Mouse (Mus musculus) lung, adult 2 months (tissue): ENCODE measurements around the gene Best1. TPM values are rescaled to one million over a fixed set of nuclear protein-coding genes. Genes with fewer than 3 reads are reported as not detected.

Source experiments
- DNase-seq: peaks from one replicate; pipeline ENCODE4 v3.0.0; 2022
- H3K4me1 ChIP-seq: fragments of 200-500 bp; 2 replicates; pipeline ENCODE4 v1.6.1; 2011; ENCODE audit warnings: low read length; ENCODE audit not compliant: control insufficient read depth, insufficient read depth
- H3K4me3 ChIP-seq: fragments of 200-500 bp; replicated peaks from 2 replicates; pipeline ENCODE3; 2011; ENCODE audit warnings: low read depth, mild to moderate bottlenecking, control low read depth, low read length; ENCODE audit errors: extremely low read depth
- CTCF ChIP-seq: fragments of 200-500 bp; IDR thresholded peaks from 2 replicates; pipeline ENCODE4 v1.5.1; 2011; ENCODE audit warnings: mild to moderate bottlenecking, low read length, control low read depth; ENCODE audit not compliant: insufficient read depth
- POLR2A ChIP-seq: fragments of 200-500 bp; IDR thresholded peaks from 2 replicates; pipeline ENCODE4 v1.6.1; 2011; ENCODE audit warnings: low read depth, mild to moderate bottlenecking, control low read depth, low read length, borderline replicate concordance; ENCODE audit errors: extremely low read depth
- WGBS: fragments of 180-500 bp; shearing (Covaris S2); methylation state at CpG from one replicate; pipeline ENCODE4 v1.1.7; 2018; 5-methylcytosine and 5-hydroxymethylcytosine counted together
- polyA plus RNA-seq: library from polyadenylated mRNA; depleted of rRNA; stranded (reverse); fragments of >200 nt; gene quantifications from 2 replicates; pipeline ENCODE4 v1.2.3, GENCODE M21; 2012

Gene Best1
- polyA plus RNA-seq, 1 experiment, result 3.1 TPM

DNA sequence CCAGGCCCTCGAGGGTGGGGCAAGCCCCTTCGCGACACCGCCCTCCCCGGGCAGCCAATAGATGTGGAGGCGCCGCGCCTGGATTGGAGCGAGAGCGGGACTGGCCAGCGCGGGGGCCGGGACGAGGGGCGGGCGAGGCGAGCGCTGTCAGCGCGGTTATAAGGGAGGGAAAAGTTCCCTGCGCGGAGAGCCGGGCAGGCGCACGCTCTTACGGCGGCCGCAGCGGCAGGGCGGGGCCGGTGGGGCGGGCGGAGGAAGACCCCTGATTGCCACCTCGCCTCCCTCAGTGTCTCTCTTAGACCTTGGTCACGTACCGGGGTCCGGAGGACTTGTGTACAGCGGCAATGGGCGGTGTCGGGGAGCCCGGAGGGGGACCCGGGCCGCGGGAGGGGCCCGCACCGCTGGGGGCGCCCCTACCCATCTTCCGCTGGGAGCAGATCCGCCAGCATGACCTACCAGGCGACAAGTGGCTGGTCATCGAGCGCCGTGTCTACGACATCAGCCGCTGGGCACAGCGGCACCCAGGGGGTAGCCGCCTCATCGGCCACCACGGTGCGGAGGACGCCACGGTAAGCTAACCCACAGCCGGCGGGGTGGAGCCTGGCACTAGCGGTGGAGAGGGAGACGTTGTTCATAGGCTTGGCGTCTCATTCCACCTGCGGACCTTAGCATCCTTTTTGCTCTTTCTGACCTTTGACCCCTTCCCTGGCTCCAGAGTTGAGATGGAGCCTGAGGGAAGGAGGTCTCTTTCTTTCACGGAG lies 40.1 kb upstream of the Best1 start, which contains the start of gene Fads3:
Gene Fads3, plus strand, starts transcription at position 182 of the 761 bp plus-strand sequence.
- H3K4me3 ChIP-seq, result peak within 1 kb of the TSS; percentile 61
- 1% methylated on average over 69 of the region's 69 CpGs for WGBS
- peaks cover 11% of the 10 kb centered on the region for H3K4me1 ChIP-seq
- DNase-seq, result peak; percentile 85
- TF ChIP-seq CTCF (no peak), POLR2A (peak; percentile 89)

DNA sequence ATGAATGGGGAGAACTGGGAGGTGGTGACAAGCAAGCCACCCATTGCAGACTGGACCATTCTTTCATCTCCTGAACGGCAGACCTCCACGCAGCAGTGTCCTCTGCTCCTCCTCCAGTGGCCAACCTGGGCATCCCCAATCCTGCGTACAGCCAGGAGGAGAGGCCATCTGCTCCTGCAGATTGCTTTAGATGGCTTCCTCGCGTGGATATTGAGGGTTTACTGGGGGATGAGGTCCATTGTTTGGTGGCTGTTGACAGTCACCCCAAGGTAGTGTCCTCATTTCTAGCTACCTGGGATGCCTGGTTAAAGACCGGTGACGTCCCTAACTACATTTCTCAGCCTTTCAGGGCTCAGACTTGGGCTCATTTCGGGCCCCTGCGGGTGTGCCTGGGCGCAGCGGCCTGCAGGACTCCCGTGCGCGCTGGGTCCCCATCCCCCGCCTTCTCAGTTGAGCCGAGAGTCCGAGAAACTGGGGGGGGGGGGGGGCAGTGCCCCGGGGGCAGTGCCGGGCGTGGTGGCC lies 39.5 kb upstream of the Best1 start:
- no peak for TF ChIP-seq CTCF
- TF ChIP-seq POLR2A, result no peak
- no peak overlapping the region for H3K4me3 ChIP-seq
- no peak for DNase-seq
- peaks cover 6% of the 10 kb centered on the region for H3K4me1 ChIP-seq
- 14% methylated on average over 19 of the region's 20 CpGs for WGBS

DNA sequence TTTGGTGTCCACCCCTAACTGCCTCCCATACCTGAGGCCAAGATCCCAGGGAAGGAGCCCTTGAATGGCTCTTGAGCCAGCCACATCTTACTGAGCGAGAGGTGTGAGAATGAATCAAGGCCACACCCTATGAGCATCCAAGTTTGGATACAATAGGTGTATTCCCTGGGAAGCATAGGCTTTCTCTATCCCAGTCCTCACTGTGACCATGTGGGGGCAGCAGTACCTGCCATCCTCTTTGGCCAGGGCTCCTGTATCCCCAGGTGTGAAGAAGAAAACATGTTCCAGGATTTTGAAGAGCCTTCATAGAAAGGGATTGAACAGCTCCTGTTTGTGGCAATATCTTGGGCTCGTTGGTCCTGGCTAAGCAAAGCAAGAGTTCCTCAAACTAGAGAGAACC lies 38.2 kb upstream of the Best1 start:
- DNase-seq, result peak; percentile 46
- H3K4me1 ChIP-seq, result peaks cover 6% of the 10 kb centered on the region
- WGBS, result 60% methylated on average over 2 of the region's 2 CpGs
- H3K4me3 ChIP-seq, result no peak overlapping the region
- no peak for TF ChIP-seq POLR2A
- TF ChIP-seq CTCF, result peak; percentile 47

DNA sequence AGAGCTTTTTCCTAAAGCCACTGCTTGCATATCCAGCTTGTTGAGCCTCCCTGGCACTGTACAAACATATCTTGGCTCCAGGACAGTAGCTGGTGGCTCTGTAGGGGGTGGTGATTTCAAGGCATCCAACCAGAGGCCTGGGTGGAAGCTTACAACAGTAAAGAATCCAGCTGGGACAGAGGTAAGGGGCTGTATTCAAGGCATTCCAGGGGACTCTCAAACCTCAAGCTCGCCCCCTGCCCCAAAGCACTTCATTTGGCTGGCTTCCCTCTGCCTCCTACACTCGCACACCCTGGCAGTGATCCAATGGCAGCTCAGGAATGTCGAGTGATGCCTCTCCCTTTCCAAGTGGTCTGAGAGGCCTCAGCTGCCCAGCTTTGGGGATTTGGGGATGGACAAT lies 37.5 kb upstream of the Best1 start:
- DNase-seq, result peak; percentile 82
- 14% methylated on average over 3 of the region's 3 CpGs for WGBS
- Histone ChIP-seq H3K4me1 (peaks cover 6% of the 10 kb centered on the region), H3K4me3 (no peak overlapping the region)
- TF ChIP-seq CTCF (no peak), POLR2A (0 out of 2 replicates have a peak, but pooled peaks have one; percentile 11)

DNA sequence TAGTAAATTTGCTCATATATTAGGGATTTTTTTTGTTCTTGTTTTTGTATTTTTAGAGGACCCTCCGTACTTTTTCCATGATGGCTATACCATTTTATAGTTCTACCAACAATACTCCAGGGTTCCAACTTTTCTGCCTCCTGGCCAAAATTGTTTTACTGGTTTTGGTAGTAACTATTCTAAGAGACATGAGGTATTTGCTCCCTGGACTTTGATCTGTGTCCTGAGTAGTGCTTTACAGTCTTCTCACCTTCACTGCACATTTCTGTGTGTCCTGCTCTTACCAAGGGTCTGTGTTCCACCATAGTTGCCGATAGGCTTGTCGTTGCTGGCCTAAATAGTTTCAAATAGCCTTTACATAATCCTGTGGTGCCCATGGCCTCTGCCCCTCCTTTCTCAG lies 36.9 kb upstream of the Best1 start:
- no peak overlapping the region for H3K4me3 ChIP-seq
- 63% methylated on average over 3 of the region's 3 CpGs for WGBS
- no peak for TF ChIP-seq CTCF
- no peak for TF ChIP-seq POLR2A
- peaks cover 6% of the 10 kb centered on the region for H3K4me1 ChIP-seq
- DNase-seq, result peak; percentile 39

DNA sequence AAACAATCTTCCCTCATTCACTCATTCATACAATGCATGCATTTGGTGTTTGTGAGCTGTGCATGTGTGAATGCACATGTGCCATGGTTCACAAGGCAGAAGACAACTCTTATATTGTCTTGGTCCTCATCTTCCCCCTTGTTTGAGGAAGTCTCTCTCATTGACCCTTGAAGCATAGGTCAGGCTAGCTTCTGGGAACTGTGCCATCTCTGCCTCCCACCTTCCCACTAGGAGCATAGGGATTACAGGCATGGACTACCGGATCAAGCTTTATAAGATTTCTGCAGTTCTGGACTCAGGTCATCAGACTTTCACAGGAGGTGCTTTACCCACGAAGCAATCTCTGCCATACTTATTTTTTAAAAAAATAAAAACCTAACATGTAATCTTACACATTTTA lies 36.1 kb upstream of the Best1 start:
- DNase-seq, result no peak
- peaks cover 6% of the 10 kb centered on the region for H3K4me1 ChIP-seq
- 48% methylated on average over 2 of the region's 2 CpGs for whole genome bisulfite sequencing
- no peak for TF ChIP-seq CTCF
- H3K4me3 ChIP-seq, result no peak overlapping the region

DNA sequence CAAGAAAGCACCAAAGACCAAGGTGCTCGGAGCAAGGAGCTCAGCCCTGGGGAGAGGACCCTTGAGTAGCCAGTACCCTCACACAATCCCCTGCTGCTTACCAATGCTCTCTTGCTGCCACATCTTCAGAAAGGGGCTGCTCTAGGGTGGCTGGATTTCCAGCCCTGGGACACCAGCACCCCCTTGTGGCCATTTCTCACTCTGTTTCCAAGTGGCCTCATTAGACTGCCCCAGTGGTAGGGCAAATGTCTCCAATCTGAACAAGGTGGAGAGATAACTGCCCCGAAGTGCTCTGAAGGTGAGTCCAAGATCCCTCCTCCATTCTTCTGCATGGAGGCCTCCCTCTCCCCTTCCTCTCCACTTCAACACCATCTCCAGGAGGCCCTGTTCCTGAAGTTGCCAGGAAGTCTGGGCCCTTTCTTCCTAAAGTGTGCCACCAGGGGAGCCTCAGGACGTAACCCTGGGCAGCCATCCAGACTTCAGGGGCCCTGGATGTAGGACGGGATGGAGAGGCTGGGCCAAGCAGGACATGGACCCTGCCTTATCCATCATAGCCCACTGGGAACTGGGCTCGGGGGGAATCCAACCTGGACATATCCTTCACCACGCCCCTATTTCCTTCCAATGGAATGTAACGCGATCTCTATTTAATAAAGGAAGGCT lies 33.5 kb upstream of the Best1 start:
- TF ChIP-seq POLR2A, result no peak
- TF ChIP-seq CTCF, result peak; percentile 90
- peak; percentile 83 for DNase-seq
- H3K4me1 ChIP-seq, result peaks cover 2% of the 10 kb centered on the region
- 50% methylated on average over 8 of the region's 8 CpGs for WGBS
- no peak overlapping the region for H3K4me3 ChIP-seq

DNA sequence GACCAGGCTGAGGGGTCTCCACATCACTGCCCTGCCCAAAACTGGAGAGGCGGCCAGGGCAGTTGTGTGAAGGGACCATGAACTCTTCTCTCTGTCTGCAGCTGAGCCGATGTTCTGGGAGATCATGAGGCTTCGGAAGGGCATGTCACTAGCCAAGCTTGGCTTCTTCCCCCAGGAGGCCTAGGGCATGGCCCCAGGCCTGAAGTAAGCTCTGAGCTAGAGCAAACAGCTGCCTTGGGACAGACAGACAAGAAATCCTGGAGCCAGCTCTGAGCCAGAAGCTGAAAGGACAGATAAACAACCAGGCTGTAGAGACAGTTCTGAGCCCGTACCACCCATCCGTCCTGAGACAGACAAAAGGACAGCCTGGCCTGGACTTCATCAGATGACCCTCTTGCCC lies 32.9 kb upstream of the Best1 start:
- WGBS, result 67% methylated on average over 5 of the region's 5 CpGs
- no peak for TF ChIP-seq POLR2A
- no peak for TF ChIP-seq CTCF
- Histone ChIP-seq H3K4me1 (no peaks in the 10 kb centered on the region; the same call in 1 of the 2 replicates), H3K4me3 (no peak overlapping the region)
- no peak for DNase-seq

DNA sequence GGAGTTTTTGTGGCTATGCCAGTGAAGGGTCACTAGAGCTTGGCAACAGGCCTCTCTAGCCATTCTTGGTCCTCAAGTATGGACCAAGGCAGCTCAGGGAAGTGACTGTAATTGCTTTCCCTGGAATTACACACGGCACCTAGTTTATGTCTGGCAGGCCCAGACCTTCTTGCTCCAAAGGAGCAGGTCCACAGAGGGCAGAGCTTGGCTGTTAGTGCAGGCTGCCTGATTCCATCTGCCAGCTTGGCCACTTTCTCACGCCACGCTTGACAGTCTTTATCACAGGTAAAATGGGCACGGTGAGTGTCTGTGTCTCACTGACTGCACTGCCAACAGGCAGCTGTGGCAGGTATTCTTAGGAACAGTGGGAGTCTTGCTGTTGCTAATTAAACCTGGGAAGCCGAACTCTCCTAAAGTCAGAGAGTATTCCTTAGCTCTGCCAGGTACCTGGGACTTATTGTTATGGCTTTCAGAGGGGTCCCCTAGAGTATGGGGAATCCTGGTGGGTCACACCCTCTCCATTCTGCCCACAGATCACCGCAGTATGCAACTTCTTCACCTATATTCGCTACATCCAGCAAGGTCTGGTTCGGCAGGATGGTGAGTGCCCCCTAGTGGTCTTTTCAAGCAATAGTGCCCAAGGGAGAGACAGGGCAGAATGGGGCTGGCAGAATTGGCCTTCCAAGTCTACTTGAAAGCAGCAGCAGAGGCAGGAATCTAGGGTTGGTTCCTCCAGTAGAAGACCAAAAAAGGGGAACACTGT lies 32.0 kb upstream of the Best1 start:
- TF ChIP-seq POLR2A (no peak), CTCF (peak; percentile 87)
- DNase-seq, result peak; percentile 47
- 40% methylated on average over 8 of the region's 8 CpGs for WGBS
- Histone ChIP-seq H3K4me3 (no peak overlapping the region), H3K4me1 (no peaks in the 10 kb centered on the region)
